ENCODE assay signal across 10 mouse cellular contexts in genomic region chr9:72714945-72715344, GRCm38 (mm10). TPM values are rescaled to one million over a fixed set of nuclear protein-coding genes. Genes with fewer than 3 reads are reported as not detected.
DNase-seq lines count a peak whose midpoint lies in the region; ATAC-seq and TF ChIP-seq lines count a peak whose summit lies in the region.
"Had no signal": no experiment of that assay in that cellular context is flagged by ENCODE, and none has a peak within 500 bp of the region (broad histone marks: within the 10 kb centered on the region; RNA-seq: fewer than 3 reads in every experiment).

No protein-coding gene starts in this region.

- intact Hi-C loops in heart, postnatal 25 days (cut with DNase I): no loop called here

- TF ChIP-seq CTCF in layer of hippocampus, adult 2 months (conservative IDR thresholded peaks at IDR 0.05): no peak

- H3K4me3 ChIP-seq in layer of hippocampus, adult 2 months: no peak overlapping the region
- H3K4me3 ChIP-seq: limb, embryonic 15.5 days; midbrain, embryonic 15.5 days had no signal

- ATAC-seq in inflammation-experienced regulatory T-cells, adult 6 months: no peak
- ATAC-seq: midbrain, embryonic 15.5 days had no signal

- H3K27ac ChIP-seq in layer of hippocampus, adult 2 months: no peak overlapping the region; the same call in 1 of the 2 replicates
- H3K27ac ChIP-seq: limb, embryonic 15.5 days; midbrain, embryonic 15.5 days had no signal

- DNase-seq in cerebellum, postnatal 25 days: peak; percentile 34 to 52
- DNase-seq in cerebellum, postnatal 4 days (ENCODE audit: low spot score in 2 of 2): no peak
- DNase-seq in urinary bladder, postnatal 14 days (ENCODE audit: low spot score): peak; percentile 47
- DNase-seq in urinary bladder, adult 2 months (ENCODE audit: low spot score): no peak
- DNase-seq in heart, postnatal 25 days (ENCODE audit: low spot score): peak; percentile 26
- no peak for DNase-seq in layer of hippocampus, adult 9-11 months
- no peak for DNase-seq in layer of hippocampus, adult 2 months (ENCODE audit: low spot score in 2 of 2)

RNA-seq across cellular contexts. Expression of gene Nedd4, which starts 52.8 kb away (rescaled TPM):
- 389 and 506 TPM in 2 replicates for polyA plus RNA-seq in urinary bladder, adult 2 months (2012; rRNA removed)
- total RNA-seq in heart, postnatal 25 days (2021): 100 to 1,000 TPM; 337 to 377 TPM
- 1 to 10 TPM; 2.2 to 8.3 (median 2.5) TPM for polyA plus RNA-seq in inflammation-experienced regulatory T-cells, adult 6 months (2017; shearing (Covaris generic))
- 100 to 1,000 TPM; 298 to 301 TPM for total RNA-seq in layer of hippocampus, adult 2 months (2021)

Comparison
In these comparisons a context has a peak if more than half of its experiments do, and no peak if none do; other contexts are left out.
1. DNase-seq: peak in cerebellum, postnatal 25 days (2 of 2), urinary bladder, postnatal 14 days (single experiment) and heart, postnatal 25 days (single experiment); none in cerebellum, postnatal 4 days (0 of 2), urinary bladder, adult 2 months (single experiment), layer of hippocampus, adult 9-11 months (single experiment) and layer of hippocampus, adult 2 months (0 of 2).